Comparison of ENCODE assay signal across 23 mouse cellular contexts in the genomic region with DNA sequence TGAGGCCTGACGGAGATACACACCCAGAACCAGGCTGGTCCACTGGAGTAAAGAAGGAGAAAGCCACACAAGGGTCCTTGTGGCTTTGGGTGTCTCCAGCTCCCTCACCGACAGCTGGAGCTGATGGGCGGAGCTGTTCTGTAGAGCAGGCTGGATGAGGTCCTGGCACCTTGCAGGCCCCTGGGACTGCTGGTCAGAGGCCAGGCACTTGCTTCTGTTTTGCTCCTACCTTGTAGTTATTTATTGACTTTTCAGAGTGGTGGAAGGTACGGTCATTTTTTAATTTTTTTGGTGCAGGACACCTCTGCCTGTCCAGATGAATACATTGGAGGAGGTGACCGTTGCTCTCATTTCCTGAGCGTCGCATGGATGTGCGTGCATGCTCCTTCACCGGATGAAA.
"Had no signal": no experiment of that assay in that cellular context is flagged by ENCODE, and none has a peak within 500 bp of the region (broad histone marks: within the 10 kb centered on the region; RNA-seq: fewer than 3 reads in every experiment).

No protein-coding gene starts in this region.

- ATAC-seq: intestine, postnatal 0 days; midbrain, embryonic 13.5 days; midbrain, embryonic 16.5 days had no signal

- H3K9me3 ChIP-seq: limb, embryonic 12.5 days; limb, embryonic 15.5 days; lung, embryonic 15.5 days; megakaryocyte, embryonic 14.5 days; midbrain, embryonic 10.5 days; midbrain, embryonic 13.5 days; neural tube, embryonic 13.5 days; stomach, embryonic 15.5 days had no signal

- H3K4me2 ChIP-seq: limb, embryonic 12.5 days; limb, embryonic 15.5 days; liver, embryonic 11.5 days; lung, embryonic 15.5 days; midbrain, embryonic 13.5 days; neural tube, embryonic 13.5 days; stomach, embryonic 15.5 days had no signal

- H3K4me1 ChIP-seq: limb, embryonic 12.5 days; limb, embryonic 15.5 days; stomach, embryonic 15.5 days had no signal

- H3K27me3 ChIP-seq: limb, embryonic 12.5 days; limb, embryonic 15.5 days; lung, embryonic 15.5 days; midbrain, embryonic 13.5 days; neural tube, embryonic 13.5 days; stomach, embryonic 15.5 days had no signal

- H3K27ac ChIP-seq: left cerebral cortex, adult 2 months; limb, embryonic 12.5 days; limb, embryonic 15.5 days; liver, embryonic 14.5 days; lung, embryonic 15.5 days; midbrain, embryonic 10.5 days; midbrain, embryonic 13.5 days; neural tube, embryonic 13.5 days; stomach, embryonic 15.5 days had no signal

- DNase-seq: layer of hippocampus, postnatal 36 days; left cerebral cortex, postnatal 4 days; lung, adult 18-20 months; lung, postnatal 10 days; lung, postnatal 36 days; retina, postnatal 1 day; right cerebral cortex, postnatal 25 days; spleen, adult 18-20 months; thymus, postnatal 25 days had no signal

- H3K9ac ChIP-seq: limb, embryonic 12.5 days; limb, embryonic 15.5 days; liver, embryonic 14.5 days; lung, embryonic 15.5 days; midbrain, embryonic 13.5 days; neural tube, embryonic 13.5 days; stomach, embryonic 15.5 days had no signal

- H3K4me3 ChIP-seq: left cerebral cortex, adult 2 months; limb, embryonic 12.5 days; limb, embryonic 15.5 days; lung, embryonic 15.5 days; megakaryocyte, embryonic 14.5 days; midbrain, embryonic 10.5 days; midbrain, embryonic 13.5 days; myocyte; neural tube, embryonic 13.5 days; stomach, embryonic 15.5 days had no signal
